Mouse (Mus musculus) olfactory bulb, adult 2 months (tissue): ENCODE measurements around the gene Lgals1. TPM values are rescaled to one million over a fixed set of nuclear protein-coding genes. Genes with fewer than 3 reads are reported as not detected.
"Not testable (repeated sequence)": the region's sequence is repeated elsewhere in the genome, so short reads cannot be mapped to it uniquely, and the experiment has no call there.

ENCODE experiments used
- H3K27ac ChIP-seq: fragments of 200-500 bp; 2 replicates; pipeline ENCODE4 v1.5.1; 2012; ENCODE audit warnings: low read depth, low read length; ENCODE audit not compliant: insufficient read depth
- H3K4me1 ChIP-seq: fragments of 200-500 bp; 2 replicates; pipeline ENCODE4 v1.6.1; 2012; ENCODE audit warnings: low read length; ENCODE audit not compliant: control insufficient read depth, insufficient read depth
- H3K4me3 ChIP-seq: fragments of 200-500 bp; 2 replicates; pipeline ENCODE4 v1.5.1; 2012; ENCODE audit warnings: mild to moderate bottlenecking, low read depth, low read length, moderate library complexity; ENCODE audit not compliant: insufficient read depth
- CTCF ChIP-seq: fragments of 200-500 bp; IDR thresholded peaks from 2 replicates; pipeline ENCODE4 v1.5.1; 2012; ENCODE audit warnings: low read depth, mild to moderate bottlenecking, low read length, moderate library complexity; ENCODE audit not compliant: insufficient read depth
- POLR2A ChIP-seq: fragments of 200-500 bp; IDR thresholded peaks from 2 replicates; pipeline ENCODE4 v1.6.1; 2012; ENCODE audit warnings: mild to moderate bottlenecking, low read depth, low read length, moderate library complexity; ENCODE audit not compliant: insufficient read depth
- WGBS: fragments of 180-500 bp; shearing (Covaris S2); methylation state at CpG from one replicate; pipeline ENCODE4 v1.1.7; 2018; 5-methylcytosine and 5-hydroxymethylcytosine counted together
- polyA plus RNA-seq: library from polyadenylated mRNA; stranded (reverse); fragments of >200 nt; gene quantifications from 2 replicates; pipeline ENCODE4 v1.2.4, GENCODE M21; 2012; ENCODE audit warnings: low replicate concordance; ENCODE audit not compliant: missing spikeins, insufficient read depth, insufficient read length

Lgals1 gene
- not detected in 2 replicates for polyA plus RNA-seq

DNA sequence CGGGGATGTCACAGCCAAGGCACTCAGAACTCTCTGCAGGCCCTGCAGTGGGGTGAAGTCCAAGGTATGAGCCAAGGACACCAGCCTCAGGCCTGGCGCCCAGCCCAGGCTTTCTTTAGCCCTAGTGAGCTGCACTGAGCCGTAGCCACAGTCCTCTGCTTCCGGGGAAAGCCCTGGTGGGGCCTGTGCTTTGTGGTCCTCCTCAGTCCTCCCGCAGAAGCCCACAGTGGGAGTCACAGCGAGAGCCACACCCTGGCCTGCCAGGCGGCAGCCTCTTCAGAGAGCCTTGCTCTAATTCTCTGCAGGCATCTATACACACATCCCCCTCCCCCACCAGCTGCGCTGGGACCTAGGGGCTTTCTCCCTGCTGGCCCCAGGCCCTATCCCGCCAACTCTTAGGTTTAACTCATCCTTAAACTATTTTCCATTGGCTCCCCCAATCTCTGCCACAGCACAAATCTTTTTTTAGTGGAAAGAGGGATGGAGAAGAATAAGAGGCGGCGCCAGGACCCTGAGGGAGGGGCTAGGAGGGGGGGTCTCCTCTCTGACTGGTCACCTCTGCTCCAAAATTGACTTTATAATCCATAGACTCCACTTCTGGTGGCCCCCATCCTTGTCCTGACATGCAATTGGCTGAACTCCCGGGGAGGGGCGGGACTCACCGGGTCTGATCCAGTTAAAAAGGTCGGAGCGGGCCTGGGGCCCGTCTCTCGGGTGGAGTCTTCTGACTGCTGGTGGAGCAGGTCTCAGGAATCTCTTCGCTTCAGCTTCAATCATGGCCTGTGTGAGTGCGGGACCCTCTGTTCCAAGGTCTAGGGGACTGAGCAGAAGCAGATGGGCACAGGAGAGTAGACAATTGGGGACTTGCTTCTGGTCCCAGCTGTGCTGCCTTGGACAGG, at the start of gene Lgals1:
Gene Lgals1, plus strand, starts transcription at position 705 of the 899 bp plus-strand sequence.
- no peak within 1 kb of the TSS; the same call in 1 of the 2 replicates for H3K4me3 ChIP-seq
- H3K4me1 ChIP-seq, result peaks cover 33% of the 10 kb centered on the region
- 26% methylated on average over 20 of the region's 20 CpGs for WGBS
- TF ChIP-seq CTCF, result no peak
- TF ChIP-seq POLR2A, result no peak
- peak within 1 kb of the TSS; percentile 55 for H3K27ac ChIP-seq

DNA sequence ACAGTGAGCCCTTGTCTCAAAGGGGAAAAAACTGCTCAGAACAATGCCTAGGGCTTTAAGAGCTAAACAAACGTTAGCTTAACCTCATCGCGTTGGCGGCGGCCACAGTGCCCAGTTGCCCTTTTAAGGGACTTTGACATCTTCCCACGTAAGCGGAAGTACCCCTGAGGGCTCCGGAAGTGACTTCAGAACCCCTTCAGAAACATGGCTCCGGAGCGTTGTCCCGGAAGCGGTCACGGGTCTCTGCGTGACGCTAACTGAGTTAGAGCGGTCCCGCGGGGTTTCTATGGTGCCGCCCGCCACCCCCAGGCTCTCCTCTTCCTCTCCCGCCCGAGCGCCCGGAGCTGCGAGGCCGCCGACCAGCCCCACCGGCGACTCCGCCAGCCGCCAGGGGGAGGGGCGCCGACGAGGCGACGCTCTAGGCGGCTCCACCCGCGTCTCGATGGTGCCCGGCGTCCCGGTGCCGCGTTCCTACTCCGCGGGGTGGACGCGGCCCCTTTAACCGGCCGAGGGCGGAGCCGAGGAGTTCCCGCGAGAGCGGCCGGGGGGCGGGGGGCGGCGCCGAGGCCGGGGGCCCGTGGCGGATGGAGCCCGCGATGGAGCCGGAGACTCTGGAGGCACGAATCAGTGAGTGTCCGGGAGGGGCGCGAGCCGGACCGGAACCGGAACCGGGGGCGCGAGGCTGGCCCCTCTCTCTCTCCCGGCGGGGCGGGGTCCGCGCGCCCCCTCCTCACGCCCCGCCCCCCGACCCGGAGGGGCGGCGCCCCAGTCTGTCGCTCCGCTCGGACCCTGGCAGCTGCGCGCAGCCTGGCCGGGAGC, 49.3 kb upstream of the Lgals1 start, which contains the start of gene Gga1:
Gene Gga1, plus strand, starts transcription at position 200 of the 819 bp plus-strand sequence.
- Histone ChIP-seq H3K27ac (peak within 1 kb of the TSS; percentile 97), H3K4me3 (peak within 1 kb of the TSS; percentile 91), H3K4me1 (peaks cover 37% of the 10 kb centered on the region)
- under 1% methylated on average over 80 of the region's 95 CpGs for WGBS
- peak; percentile 37; the same call in 1 of the 2 replicates for TF ChIP-seq CTCF
- peak; percentile 38; the same call in 1 of the 2 replicates for TF ChIP-seq POLR2A

DNA sequence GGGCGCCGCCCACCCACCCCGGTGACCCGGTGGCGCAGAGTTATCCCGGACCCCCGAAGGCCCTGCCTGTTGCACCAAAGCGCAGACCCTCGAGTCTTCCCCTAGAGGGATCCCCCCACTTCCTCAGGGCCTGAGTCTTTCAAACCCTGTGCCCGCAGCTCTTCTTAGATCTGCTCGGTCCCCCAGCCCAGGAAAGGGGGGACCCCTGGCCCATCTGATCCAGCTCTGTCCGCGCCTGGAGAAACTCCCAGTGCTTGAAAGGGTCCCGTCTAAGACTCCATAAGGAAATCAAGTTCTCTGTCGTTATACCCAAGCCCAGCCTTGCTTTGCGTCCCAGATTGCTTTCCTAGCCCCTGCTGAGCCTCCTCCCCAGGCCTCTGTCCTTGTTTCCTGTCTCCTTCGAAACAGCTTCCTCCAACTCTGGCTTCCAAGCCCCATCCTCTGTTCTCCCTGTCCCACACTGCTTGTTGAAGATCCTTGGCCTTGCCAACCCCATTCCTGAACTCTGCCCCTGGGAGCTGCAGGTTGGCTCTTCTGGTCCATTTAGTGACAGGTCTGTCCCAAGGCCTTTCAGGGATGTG, 48.6 kb upstream of the Lgals1 start:
- peak overlapping the region; percentile 2; the same call in 1 of the 2 replicates for H3K27ac ChIP-seq
- peaks cover 37% of the 10 kb centered on the region for H3K4me1 ChIP-seq
- TF ChIP-seq CTCF (no peak), POLR2A (no peak)
- H3K4me3 ChIP-seq, result peak overlapping the region; percentile 91
- 1% methylated on average over 17 of the region's 17 CpGs for WGBS

DNA sequence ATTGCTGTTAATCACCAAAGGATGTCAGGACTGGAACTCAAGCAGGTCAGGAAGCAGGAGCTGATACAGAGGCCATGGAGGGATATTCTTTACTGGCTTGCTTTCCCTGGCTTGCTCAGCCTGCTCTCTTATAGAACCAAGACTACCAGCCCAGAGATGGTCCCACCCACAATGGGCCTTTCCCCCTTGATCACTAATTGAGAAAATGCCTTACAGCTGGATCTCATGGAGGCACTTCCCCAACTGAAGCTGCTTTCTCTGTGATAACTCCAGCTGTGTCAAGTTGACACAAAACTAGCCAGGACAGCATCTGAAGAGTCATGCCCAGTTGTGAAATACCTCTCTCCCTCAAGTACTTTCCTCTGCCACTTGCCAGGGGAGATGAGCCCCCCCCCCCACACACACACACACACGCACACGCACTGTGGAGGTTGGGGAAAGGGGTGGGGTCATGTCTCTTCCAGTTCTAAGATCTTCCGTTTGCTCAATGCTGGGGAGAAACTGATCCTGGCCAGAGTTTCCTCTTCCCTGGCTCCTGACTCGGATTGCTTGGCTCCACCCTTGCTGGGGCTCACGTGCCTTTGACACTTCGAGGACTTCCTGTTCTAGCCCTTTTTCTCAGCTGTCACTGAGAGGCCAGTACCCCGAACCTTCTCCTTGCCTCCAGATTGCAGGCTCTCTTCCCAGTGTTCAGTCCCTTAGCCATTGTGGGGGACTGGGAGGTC, 47.6 kb upstream of the Lgals1 start:
- H3K4me1 ChIP-seq, result peaks cover 34% of the 10 kb centered on the region
- H3K27ac ChIP-seq, H3K4me3 ChIP-seq: not testable (repeated sequence)
- 41% methylated on average over 7 of the region's 7 CpGs for WGBS

DNA sequence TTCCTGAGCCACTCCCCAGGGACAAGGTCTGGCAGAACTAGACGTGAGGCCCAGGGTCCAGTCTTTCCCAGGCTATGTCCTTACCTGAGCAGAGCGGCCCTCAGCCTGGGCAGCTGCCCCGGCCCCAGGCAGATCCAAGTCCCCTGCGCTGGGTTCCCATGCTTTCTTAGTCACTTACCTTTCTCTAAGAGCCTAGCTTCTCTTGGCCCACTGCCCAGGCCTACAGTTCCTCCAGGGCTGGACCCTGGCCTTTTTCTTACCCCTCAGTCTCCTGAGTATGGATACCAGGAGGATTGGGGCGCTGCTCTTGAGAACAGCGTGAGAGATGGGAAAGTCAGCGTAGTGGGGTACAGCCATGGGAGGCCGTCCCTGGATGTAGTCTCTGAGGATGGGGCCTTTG, 46.1 kb upstream of the Lgals1 start:
- Histone ChIP-seq H3K4me3 (no peak overlapping the region), H3K4me1 (peaks cover 28% of the 10 kb centered on the region), H3K27ac (no peak overlapping the region)
- no peak for TF ChIP-seq CTCF
- TF ChIP-seq POLR2A, result no peak
- 90% methylated on average over 8 of the region's 8 CpGs for WGBS

GRCm38 (mm10) chr15:78881828-78882227, 44.7 kb upstream of the Lgals1 start:
- TF ChIP-seq CTCF, result no peak
- no peak for TF ChIP-seq POLR2A
- H3K4me1 ChIP-seq, result peaks cover 21% of the 10 kb centered on the region
- WGBS, result 82% methylated on average over 3 of the region's 3 CpGs
- H3K27ac ChIP-seq, result no peak overlapping the region
- H3K4me3 ChIP-seq, result no peak overlapping the region

DNA sequence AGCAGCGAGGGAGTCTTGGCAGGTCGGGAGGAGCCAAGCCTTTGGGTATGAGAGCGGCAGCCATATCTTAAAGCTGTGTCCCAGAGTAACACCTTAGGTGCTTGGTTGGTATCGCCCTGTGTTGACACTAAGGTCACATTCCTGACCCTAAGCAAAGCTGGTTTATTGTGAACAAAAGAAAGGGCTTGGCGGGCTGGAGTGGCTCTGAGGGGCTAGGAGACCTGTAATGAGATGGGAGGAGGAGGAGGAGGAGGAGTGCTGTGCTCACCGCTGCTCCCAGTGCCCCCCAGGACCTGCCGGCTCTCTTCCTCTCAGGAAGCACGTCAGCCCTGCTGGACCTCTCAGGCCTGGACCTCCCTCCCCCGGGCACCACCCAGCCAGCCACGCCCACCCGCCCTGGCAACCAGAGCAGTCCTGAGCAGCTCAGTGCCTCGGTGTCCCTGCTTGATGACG, 37.1 kb upstream of the Lgals1 start:
- 38% methylated on average over 13 of the region's 13 CpGs for WGBS
- Histone ChIP-seq H3K27ac (no peak overlapping the region), H3K4me3 (no peak overlapping the region), H3K4me1 (no peaks in the 10 kb centered on the region)
- TF ChIP-seq POLR2A, result no peak
- no peak for TF ChIP-seq CTCF

DNA sequence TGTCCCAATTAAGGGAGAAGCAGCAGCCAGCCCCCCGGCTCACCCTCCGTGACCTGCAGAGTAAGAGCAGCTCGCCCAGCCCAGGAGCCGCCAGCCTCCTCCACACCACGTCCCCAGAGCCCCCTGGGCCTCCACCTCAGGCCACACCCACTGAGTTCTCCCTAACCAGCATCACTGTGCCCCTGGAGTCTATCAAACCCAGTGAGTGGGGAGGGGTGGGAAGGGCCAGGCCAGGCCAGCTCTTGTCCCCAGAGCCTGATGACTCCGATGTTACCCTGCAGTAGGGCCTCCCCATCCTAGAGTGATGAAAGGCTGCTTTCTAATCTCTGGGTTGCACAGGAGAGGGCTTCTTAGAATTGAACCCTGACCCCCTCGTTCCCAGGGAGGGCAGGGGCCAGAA, 34.1 kb upstream of the Lgals1 start:
- TF ChIP-seq POLR2A (no peak), CTCF (no peak)
- no peak overlapping the region for H3K27ac ChIP-seq
- 71% methylated on average over 7 of the region's 7 CpGs for WGBS

More for the DNA sequence above, 34.1 kb upstream of the Lgals1 start:
- Histone ChIP-seq H3K4me1 (peaks cover 6% of the 10 kb centered on the region; the same call in 1 of the 2 replicates), H3K4me3 (no peak overlapping the region)
